Mouse (Mus musculus) spleen, postnatal 36 days (tissue): ENCODE measurements around the gene Sorbs2.
A peak's percentile ranks its signal among the peaks of the same experiment; 100 is the strongest.

ENCODE experiments used
- DNase-seq, 2 experiments: peaks; one replicate each; pipeline ENCODE4 v3.0.0; 2022; ENCODE audit warnings: low spot score in 2 of 2, mixed read lengths in 1 of 2

Gene Sorbs2

GRCm38 (mm10) chr8:45677854-45678241 is 170.3 kb downstream of the Sorbs2 start:
- DNase-seq = no peak

DNA sequence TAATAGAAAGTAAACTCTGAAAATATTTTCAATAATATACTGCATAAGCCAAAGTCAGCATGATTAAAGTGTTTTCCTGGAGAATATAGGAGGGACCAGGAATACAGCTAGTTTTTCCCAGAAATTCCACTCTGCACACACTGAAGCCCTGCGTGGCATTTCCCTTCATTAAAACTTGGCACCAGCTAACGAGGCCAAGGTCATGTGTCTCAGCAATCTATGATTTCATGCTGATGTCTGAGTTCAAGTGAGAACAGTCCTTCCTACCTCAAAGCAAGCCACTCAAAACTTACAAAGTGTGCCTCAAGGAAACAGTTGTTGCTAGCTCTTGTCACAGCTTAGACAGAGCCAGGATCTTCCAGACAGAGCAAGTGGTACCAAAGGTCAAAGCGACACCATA is 173.6 kb downstream of the Sorbs2 start:
- DNase-seq = peak in 1 of 2 experiments; percentile 3

DNA sequence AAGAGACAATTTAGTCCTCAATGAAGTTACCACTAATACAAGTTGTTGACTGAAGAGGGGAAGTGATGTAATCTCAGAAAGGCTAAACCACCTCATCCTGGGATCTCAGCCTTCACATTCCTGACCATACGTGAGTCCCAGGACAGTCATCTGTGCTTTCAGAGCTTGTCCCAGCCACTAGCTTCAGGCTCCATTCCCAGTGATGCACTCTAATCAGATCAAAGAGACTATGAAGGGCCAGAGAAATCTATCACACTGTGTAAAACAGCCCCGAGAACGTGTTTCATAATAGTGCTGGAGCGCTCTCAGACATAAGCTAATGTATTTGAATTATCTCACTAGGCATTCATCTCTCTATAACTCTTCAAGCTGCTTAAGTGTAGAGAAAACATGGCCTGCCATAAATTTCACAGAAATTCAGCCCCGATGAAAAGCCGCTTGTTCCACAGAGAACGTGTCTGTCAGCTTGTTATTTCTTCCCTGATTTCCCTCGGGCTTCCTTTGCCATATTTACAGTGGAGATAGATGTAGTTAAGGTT is 175.3 kb downstream of the Sorbs2 start:
- DNase-seq = no peak

- no peak for DNase-seq
These were observed 180.5 kb downstream of the Sorbs2 start for GRCm38 (mm10) chr8:45687942-45688695.

DNA sequence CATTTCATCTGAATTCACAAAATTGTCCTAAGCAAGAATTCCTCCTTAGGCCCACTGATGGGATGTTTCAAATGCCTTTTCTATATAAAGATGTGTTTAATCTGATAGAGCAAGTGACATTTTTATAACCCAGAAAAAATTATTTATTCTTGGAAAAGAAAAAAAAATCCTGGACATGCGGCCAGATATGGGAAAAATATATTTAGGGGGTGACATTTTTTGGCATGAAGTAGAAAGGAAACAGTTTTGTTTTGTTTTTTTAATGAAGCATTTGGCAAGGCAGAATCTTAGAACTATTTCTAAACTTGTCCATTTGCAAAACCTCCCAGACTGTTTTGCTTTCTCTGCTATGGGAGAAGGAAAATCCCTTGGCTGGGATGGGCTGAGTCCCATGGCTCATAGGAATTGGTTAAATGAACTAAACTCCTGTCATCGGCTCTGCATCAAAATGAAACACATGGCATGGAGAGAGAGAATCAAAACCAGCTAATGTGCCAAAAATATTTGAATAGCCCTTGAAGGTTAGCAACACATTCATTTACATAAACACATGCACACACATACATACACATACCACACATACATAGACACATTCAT is 182.1 kb downstream of the Sorbs2 start:
- peak in 1 of 2 experiments; percentile 3 for DNase-seq

DNA sequence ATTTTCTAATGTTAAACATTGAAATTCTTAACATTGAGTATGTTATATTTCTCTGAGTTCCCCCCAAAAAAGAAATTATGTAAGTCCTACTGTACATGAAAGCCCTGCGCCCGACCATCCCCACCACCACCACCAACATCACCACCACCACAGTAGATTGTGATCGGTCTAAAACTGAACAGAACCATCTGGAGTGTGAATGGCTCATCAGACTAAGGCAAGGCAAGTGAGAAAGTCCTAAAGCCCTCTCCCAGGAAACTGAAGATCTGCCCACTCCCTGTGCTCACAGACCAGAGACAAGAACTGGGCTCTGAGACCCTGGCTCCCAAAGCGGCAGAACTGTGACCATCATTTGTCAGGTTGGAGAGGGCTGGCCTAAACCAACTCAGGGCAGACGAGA is 192.5 kb downstream of the Sorbs2 start:
- no peak for DNase-seq

GRCm38 (mm10) chr8:45703700-45704101 is 196.1 kb downstream of the Sorbs2 start:
- DNase-seq = no peak

DNA sequence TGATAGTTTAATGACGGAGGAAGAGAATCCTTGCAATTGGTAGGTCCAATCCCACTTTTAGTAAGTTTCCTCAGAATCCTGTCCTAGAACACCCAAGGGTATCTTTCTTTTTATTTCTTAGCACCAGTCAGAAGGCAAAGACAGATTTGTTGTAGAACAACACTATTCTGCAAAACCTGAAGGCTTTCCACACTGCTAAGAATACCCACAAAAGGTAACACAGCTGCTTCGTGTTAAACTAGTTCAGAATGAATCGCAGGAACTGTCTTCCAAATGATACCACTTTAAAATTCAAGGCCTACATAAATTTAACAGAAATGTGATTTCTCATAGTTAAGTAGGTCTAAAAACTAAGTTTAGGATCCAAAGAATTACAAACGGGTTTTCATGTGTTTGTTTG is 201.5 kb downstream of the Sorbs2 start:
- DNase-seq = no peak

- no peak for DNase-seq
These were observed 202.1 kb downstream of the Sorbs2 start for GRCm38 (mm10) chr8:45709734-45710133.

- no peak for DNase-seq
These were observed 205.0 kb downstream of the Sorbs2 start for GRCm38 (mm10) chr8:45712610-45713009.

GRCm38 (mm10) chr8:45714806-45715205 is 207.2 kb downstream of the Sorbs2 start:
- DNase-seq = no peak

GRCm38 (mm10) chr8:45715330-45716027 is 207.9 kb downstream of the Sorbs2 start:
- DNase-seq = no peak

- peak in 1 of 2 experiments; percentile 5 for DNase-seq
These were observed 212.2 kb downstream of the Sorbs2 start for GRCm38 (mm10) chr8:45719776-45720175.

DNA sequence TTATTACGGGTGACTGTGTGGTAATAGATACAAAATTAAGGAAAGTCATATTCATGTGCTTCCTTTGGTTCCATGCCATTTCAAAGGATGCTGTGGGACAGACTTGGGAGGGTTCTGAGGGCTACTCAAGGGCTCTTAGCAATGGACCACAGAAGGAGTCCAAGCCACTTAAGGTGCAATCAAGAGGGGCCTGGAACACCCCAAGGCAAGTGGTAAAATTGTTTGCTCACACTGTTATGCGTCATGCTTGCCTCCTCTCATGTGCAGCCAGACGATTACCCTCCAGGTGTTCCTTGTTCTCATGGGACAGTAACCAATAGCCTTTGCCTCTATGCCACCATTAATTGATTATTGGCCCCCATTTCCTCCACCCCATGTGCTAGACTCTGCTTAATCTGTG is 216.6 kb downstream of the Sorbs2 start:
- DNase-seq = no peak

DNA sequence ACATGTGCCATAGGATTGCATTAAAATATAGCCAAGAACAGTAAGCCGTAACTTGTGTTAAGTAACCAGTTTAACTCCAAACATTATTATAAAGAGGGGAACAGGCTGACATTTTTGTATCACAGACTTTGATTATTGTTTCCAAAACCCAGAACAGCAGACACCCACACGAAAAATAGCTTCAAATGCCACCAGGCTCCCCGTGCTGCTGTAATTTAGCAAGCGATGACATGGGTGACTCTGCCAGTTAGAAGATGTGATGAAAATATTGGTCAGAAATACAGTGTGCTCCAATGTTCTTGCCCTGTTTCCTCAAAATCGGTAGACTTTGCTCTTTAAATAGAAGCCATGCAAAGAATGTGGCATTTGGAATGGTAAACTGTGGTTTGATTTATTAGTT is 217.7 kb downstream of the Sorbs2 start:
- DNase-seq = no peak

- DNase-seq = no peak
These were observed 222.3 kb downstream of the Sorbs2 start for GRCm38 (mm10) chr8:45729850-45730382.

GRCm38 (mm10) chr8:45730795-45731194 is 223.2 kb downstream of the Sorbs2 start:
- DNase-seq = no peak

DNA sequence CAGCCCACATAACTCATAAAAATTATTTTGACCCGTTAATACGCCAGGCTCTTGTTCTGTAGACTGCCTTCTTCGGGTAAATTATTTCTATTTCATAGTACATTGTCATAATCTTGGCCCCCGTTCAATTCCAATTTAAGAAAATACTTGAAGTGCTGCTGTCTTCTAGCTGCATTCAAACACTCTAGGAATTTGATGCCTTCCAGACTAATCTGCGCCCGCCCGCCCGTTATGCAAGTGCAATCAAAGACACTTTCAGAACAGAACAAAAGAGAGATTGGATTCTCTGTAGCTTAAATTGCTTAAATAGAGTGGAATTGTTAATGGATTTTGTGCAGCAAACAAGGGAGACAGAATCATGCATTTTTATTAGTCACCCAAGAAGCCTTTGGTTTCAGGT is 226.5 kb downstream of the Sorbs2 start:
- no peak for DNase-seq

GRCm38 (mm10) chr8:45737266-45737665 is 229.7 kb downstream of the Sorbs2 start:
- DNase-seq = no peak

DNA sequence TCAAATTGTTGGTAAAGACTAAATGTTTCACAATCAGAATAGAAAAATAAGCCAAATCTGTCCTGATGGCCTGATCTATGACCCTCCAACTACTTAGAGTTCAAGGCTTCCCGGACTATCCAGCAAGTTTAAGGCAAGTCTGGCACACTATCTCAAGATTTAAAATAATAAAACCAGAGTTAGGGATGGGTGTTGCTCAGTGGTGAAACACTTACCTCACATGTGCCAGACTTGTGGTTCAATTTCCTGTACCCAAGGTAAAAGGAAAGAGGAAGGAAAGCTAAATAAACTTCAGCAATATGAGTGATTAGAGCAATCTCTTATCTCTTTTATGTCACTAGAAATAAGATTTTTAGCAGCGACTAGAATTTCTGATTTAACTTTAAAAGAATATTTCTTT is 235.7 kb downstream of the Sorbs2 start:
- DNase-seq = no peak

DNA sequence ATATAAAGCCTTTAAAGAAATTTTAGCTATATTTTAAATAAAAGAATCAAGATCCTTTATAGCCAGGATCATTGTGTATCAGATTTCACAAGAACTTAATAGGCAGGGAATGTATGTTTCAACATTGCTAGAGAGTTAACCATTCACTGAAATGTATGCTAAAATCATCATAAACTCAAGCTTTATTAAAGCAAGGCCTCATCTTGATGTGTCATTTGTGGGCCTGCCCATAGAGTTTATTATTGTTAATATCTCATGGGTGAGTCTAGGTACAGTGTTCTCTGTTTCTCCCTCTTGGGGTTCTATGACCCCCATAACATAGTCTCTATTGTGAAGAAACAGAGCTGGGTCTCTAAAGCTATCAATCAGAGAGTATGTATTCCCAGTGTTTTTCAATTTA is 236.2 kb downstream of the Sorbs2 start:
- DNase-seq = no peak
